Mouse (Mus musculus) spleen, adult 2 months (tissue): Measurements from ENCODE around the gene Cbfb. TPM values are rescaled to one million over a fixed set of nuclear protein-coding genes. Genes with fewer than 3 reads are reported as not detected.

Source experiments
- DNase-seq, 2 experiments: peaks; one replicate each; pipeline versions ENCODE4 v3.0.0 to v3.0.0-alpha.2; 2012 to 2021; ENCODE audit warnings: low spot score in 2 of 2, low read depth in 1 of 2
- H3K27ac ChIP-seq: fragments of 200-500 bp; 2 replicates; pipeline ENCODE4 v1.5.1; 2012; ENCODE audit warnings: low read length, inconsistent platforms; ENCODE audit not compliant: insufficient read depth
- H3K27me3 ChIP-seq: fragments of 200-500 bp; 2 replicates; pipeline ENCODE4 v1.6.1; 2012; ENCODE audit warnings: mild to moderate bottlenecking, moderate library complexity, low read length, inconsistent platforms; ENCODE audit not compliant: control insufficient read depth, insufficient read depth
- H3K36me3 ChIP-seq: fragments of 200-500 bp; 2 replicates; pipeline ENCODE4 v1.6.1; 2012; ENCODE audit warnings: mild to moderate bottlenecking, low read length, inconsistent platforms; ENCODE audit not compliant: control insufficient read depth, insufficient read depth
- H3K4me1 ChIP-seq: fragments of 200-500 bp; 2 replicates; pipeline ENCODE4 v1.6.1; 2011; ENCODE audit warnings: inconsistent platforms; ENCODE audit not compliant: control insufficient read depth, insufficient read depth, insufficient read length
- H3K4me3 ChIP-seq: fragments of 200-500 bp; 2 replicates; pipeline ENCODE4 v1.5.1; 2011; ENCODE audit warnings: mild to moderate bottlenecking, inconsistent platforms; ENCODE audit not compliant: insufficient read depth, insufficient read length; ENCODE audit errors: extremely low read depth
- CTCF ChIP-seq: fragments of 200-500 bp; IDR thresholded peaks from 2 replicates; pipeline ENCODE4 v1.5.1; 2011; ENCODE audit warnings: mild to moderate bottlenecking, inconsistent platforms; ENCODE audit not compliant: insufficient read depth, insufficient read length, insufficient replicate concordance; ENCODE audit errors: extremely low read depth
- POLR2A ChIP-seq: fragments of 200-500 bp; IDR thresholded peaks from 2 replicates; pipeline ENCODE4 v1.6.1; 2011; ENCODE audit warnings: low read depth, low read length, inconsistent platforms
- WGBS: fragments of 180-500 bp; shearing (Covaris S2); methylation state at CpG from one replicate; pipeline ENCODE4 v1.1.7; 2018; 5-methylcytosine and 5-hydroxymethylcytosine counted together
- polyA plus RNA-seq: library from polyadenylated mRNA; depleted of rRNA; stranded (reverse); fragments of >200 nt; gene quantifications from 2 replicates; pipeline ENCODE4 v1.2.3, GENCODE M21; 2012; rRNA removed

The Cbfb gene
- polyA plus RNA-seq = 11.9 and 14.9 TPM in 2 replicates

- H3K27ac ChIP-seq = peak within 1 kb of the TSS; percentile 98
- under 1% methylated on average over 63 of the region's 86 CpGs for whole genome bisulfite sequencing
- H3K36me3 ChIP-seq = no peaks in the 10 kb centered on the region; the same call in 1 of the 2 replicates
- TF ChIP-seq CTCF (no peak), POLR2A (peak; percentile 22; the same call in 1 of the 2 replicates)
- H3K27me3 ChIP-seq = no peaks in the 10 kb centered on the region
- peaks cover 5% of the 10 kb centered on the region for H3K4me1 ChIP-seq
- DNase-seq = peak; percentile 93 to 98
- peak within 1 kb of the TSS; percentile 98 for H3K4me3 ChIP-seq
Observed at GRCm38 (mm10) chr8:105170381-105171115, at the start of gene Cbfb. TSS of gene Cbfb (plus strand) at chr8:105170674.

DNA sequence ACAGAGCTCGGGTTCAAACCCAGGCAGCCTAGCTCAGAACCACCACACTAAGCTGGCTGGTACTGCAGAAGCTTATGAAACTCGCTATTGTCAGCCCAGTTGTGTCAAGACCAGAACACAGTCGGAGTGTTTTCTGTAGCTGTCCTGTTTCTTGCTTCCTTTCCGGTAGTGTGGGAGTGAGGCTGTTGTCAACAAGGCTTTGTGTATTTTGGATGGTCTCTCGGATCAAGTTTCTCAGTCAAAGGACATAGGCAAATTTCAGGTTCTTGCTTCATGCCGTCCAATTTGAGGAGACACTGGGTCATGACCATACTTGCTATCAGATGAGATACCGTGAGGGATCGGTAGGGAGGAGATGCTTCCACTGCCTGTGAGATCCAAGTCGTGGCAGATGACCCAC is 40.6 kb upstream of the Cbfb start:
- Histone ChIP-seq H3K4me1 (no peaks in the 10 kb centered on the region), H3K27ac (no peak overlapping the region), H3K4me3 (no peak overlapping the region), H3K27me3 (no peaks in the 10 kb centered on the region), H3K36me3 (no peaks in the 10 kb centered on the region)
- WGBS = 87% methylated on average over 9 of the region's 9 CpGs
- TF ChIP-seq CTCF = no peak
- TF ChIP-seq POLR2A = no peak
- no peak for DNase-seq

DNA sequence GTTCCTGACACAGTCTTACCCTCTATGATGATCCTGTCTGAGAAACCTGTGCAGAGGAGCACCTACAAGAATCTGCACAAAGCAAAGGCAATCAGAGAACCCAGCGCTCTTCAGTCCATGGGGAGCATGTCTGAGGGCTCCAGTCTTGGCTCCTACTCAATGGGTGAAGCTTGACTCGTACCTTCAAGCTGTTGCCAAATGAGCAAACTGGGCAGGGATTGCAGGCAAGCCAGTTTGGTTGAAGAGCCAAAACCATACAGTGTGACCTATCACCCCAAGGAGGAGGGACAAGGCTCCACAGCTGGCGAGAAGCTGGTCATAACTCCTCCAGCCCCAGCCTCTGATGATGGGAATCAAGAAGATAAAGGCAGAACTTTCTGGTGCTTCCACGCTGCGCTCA is 39.0 kb upstream of the Cbfb start, which contains the start of gene Ces4a:
Gene Ces4a (plus strand): TSS at position 292 of the 400 bp plus-strand sequence.
- no peak for TF ChIP-seq CTCF
- TF ChIP-seq POLR2A = no peak
- no peak for DNase-seq
- 82% methylated on average over 5 of the region's 5 CpGs for WGBS
- Histone ChIP-seq H3K4me1 (no peaks in the 10 kb centered on the region), H3K36me3 (no peaks in the 10 kb centered on the region), H3K27me3 (no peaks in the 10 kb centered on the region), H3K27ac (no peak within 1 kb of the TSS), H3K4me3 (no peak within 1 kb of the TSS)

GRCm38 (mm10) chr8:105138423-105138822 is 32.1 kb upstream of the Cbfb start:
- peak in 1 of 2 experiments; percentile 60 for DNase-seq
- H3K4me1 ChIP-seq = 0 out of 2 replicates have a peak, but pooled peaks cover 3% of the 10 kb centered on the region

DNA sequence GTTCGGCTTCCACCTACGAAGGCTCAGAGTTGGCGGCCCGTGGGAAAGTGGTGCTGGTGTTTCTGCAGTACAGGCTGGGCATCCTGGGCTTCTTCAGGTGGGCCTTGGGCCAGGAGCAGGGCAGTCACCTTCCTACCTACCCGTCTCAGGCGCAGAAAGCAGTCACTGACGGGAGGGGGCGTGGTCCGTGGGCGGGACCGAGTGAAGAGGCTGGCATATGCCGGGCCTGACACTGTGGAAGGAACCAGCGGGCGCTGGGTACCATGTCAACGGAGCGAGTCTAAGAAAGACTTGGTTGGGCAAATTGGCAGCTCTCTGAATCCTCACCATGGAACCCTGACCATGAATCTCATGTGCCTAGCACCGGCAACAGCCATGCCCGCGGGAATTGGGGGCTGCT is 28.1 kb upstream of the Cbfb start:
- DNase-seq = no peak
- no peak overlapping the region for H3K4me3 ChIP-seq
- no peak overlapping the region for H3K27ac ChIP-seq
- 0 out of 2 replicates have a peak, but pooled peaks cover 3% of the 10 kb centered on the region for H3K4me1 ChIP-seq
- WGBS = 45% methylated on average over 19 of the region's 19 CpGs
- no peaks in the 10 kb centered on the region for H3K36me3 ChIP-seq
- 0 out of 2 replicates have a peak, but pooled peaks cover 3% of the 10 kb centered on the region for H3K27me3 ChIP-seq
- TF ChIP-seq POLR2A = no peak
- no peak for TF ChIP-seq CTCF

More at GRCm38 (mm10) chr8:105138423-105138822, 32.1 kb upstream of the Cbfb start:
- Histone ChIP-seq H3K36me3 (no peaks in the 10 kb centered on the region), H3K27ac (no peak overlapping the region), H3K4me3 (no peak overlapping the region), H3K27me3 (0 out of 2 replicates have a peak, but pooled peaks cover 3% of the 10 kb centered on the region)
- TF ChIP-seq CTCF (peak; percentile 68; the same call in 1 of the 2 replicates), POLR2A (no peak)
- 13% methylated on average over 4 of the region's 4 CpGs for WGBS

DNA sequence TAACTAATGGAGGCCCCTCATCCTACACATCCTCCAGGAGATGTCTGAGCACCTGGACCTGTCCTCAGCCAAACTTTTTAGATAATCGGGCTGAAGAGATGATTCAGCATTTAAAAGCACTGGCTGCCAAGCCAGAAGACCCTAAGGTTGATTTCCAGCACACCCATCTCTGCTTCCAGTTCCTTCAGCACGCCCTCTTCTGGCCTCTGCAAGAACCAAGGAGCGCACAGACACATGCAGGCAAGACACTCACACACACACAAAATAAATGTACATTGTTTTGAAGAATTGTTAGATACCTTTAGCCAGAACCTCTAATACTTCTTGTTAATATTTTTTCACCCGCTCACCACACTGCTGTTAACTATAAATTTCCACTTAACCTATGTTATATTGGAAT is 18.8 kb upstream of the Cbfb start:
- Histone ChIP-seq H3K4me1 (no peaks in the 10 kb centered on the region), H3K36me3 (no peaks in the 10 kb centered on the region), H3K27me3 (no peaks in the 10 kb centered on the region), H3K4me3 (no peak overlapping the region), H3K27ac (no peak overlapping the region)
- TF ChIP-seq POLR2A (no peak), CTCF (no peak)
- WGBS = 75% methylated on average over 4 of the region's 4 CpGs
- DNase-seq = no peak

DNA sequence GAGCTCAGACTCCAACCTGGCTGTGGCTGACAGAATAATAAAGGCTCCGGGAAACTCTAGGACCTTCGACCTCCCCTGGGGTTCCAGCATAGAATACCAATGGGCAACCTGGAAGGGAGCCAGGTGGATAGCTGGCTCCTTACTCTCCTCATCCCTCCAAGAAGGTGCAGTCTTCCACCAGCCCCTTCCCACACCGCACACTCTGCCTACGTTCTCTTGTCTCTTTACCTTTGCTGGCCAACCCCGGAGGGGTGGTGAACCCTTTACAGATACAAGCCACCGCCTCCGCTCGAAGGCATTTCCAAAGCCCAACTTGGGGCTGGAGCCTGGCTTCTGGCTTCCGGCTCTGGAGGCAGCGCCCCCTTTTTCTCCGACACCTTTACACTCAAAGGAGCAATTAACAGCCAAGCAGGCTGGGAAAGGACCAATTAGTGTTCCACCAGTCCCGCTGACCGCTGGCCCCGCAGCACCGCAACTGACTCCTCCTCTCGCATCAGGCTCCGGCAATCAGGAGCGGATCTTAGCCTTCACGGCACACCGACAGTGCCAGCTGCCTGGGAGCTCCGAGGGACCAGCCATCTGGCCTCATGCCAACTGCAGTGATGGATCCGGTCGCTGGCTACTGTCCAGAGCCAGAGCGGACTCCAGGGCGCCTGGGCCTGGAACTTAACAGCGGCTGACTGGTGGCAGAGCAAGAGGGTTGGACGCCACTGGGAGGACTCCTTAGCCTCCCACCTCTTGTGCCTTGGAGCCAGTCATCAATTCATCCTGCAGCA is 17.7 kb upstream of the Cbfb start:
- Histone ChIP-seq H3K4me3 (no peak overlapping the region), H3K36me3 (no peaks in the 10 kb centered on the region), H3K4me1 (no peaks in the 10 kb centered on the region), H3K27me3 (no peaks in the 10 kb centered on the region), H3K27ac (no peak overlapping the region)
- WGBS = 24% methylated on average over 27 of the region's 27 CpGs
- DNase-seq = no peak
- TF ChIP-seq CTCF (no peak), POLR2A (no peak)
